Mouse (Mus musculus): ENCODE measurements at regions not wholly inside any gene's neighbourhood (a gene's known extent, or its start where the extent isn't known, plus 50 kb on each side); places are given as distances from the start of the nearest gene placed in this dataset.

- ATAC-seq (ENCODE audit: insufficient number of reproducible peaks, low FRiP score, low TSS enrichment, low read depth): no peak
- H3K36me3 ChIP-seq: no peaks in the 10 kb centered on the region
- H3K27me3 ChIP-seq: no peaks in the 10 kb centered on the region
- no peak overlapping the region for H3K9ac ChIP-seq
- WGBS: 61% methylated on average over 2 of the region's 2 CpGs
- 0 out of 2 replicates have a peak, but pooled peaks cover 4% of the 10 kb centered on the region for H3K4me1 ChIP-seq
- H3K4me3 ChIP-seq: no peak overlapping the region
- no peaks in the 10 kb centered on the region for H3K9me3 ChIP-seq
- no peak overlapping the region for H3K4me2 ChIP-seq
- H3K27ac ChIP-seq: no peak overlapping the region
Measured at GRCm38 (mm10) chr13:71649031-71649430, 314.5 kb downstream of the Irx1 start.

DNA sequence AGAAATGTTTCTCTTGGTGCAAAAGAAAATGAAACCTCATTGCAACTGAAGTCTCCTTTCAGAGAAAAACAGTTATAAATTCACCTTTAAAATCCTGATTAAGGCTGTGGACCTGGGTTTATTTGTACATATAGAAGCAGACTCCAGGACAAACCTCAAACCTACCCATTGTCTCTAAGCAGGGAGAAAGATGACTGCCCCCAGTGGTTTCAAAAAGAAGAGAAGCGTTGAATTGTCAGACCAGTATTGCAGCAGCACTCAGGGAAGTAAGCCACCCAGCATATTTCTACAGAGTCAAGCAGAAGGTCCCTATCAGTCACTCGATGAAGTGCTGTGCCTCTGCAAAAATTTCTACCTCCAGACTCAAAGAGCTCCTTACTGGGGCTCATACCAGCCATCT, 332.1 kb downstream of the Irx1 start:
- WGBS: 68% methylated on average over 2 of the region's 2 CpGs
- no peak for ATAC-seq (ENCODE audit: insufficient number of reproducible peaks, low FRiP score, low TSS enrichment, low read depth)
- 0 out of 2 replicates have a peak, but pooled peaks cover 9% of the 10 kb centered on the region for H3K4me1 ChIP-seq
- no peak overlapping the region for H3K4me3 ChIP-seq
- no peak overlapping the region for H3K4me2 ChIP-seq
- no peaks in the 10 kb centered on the region for H3K9me3 ChIP-seq
- no peak overlapping the region for H3K9ac ChIP-seq
- H3K36me3 ChIP-seq: no peaks in the 10 kb centered on the region
- H3K27ac ChIP-seq: no peak overlapping the region
- H3K27me3 ChIP-seq: 0 out of 2 replicates have a peak, but pooled peaks cover 2% of the 10 kb centered on the region

GRCm38 (mm10) chr13:71617198-71617597, 346.3 kb downstream of the Irx1 start:
- Histone ChIP-seq H3K27me3 (no peaks in the 10 kb centered on the region), H3K27ac (no peak overlapping the region), H3K4me2 (no peak overlapping the region), H3K36me3 (no peaks in the 10 kb centered on the region), H3K9ac (no peak overlapping the region), H3K4me3 (no peak overlapping the region), H3K4me1 (peaks cover 7% of the 10 kb centered on the region; the same call in 1 of the 2 replicates), H3K9me3 (no peaks in the 10 kb centered on the region)
- 14% methylated on average over 2 of the region's 2 CpGs for WGBS
- ATAC-seq (ENCODE audit: insufficient number of reproducible peaks, low FRiP score, low TSS enrichment, low read depth): no peak

DNA sequence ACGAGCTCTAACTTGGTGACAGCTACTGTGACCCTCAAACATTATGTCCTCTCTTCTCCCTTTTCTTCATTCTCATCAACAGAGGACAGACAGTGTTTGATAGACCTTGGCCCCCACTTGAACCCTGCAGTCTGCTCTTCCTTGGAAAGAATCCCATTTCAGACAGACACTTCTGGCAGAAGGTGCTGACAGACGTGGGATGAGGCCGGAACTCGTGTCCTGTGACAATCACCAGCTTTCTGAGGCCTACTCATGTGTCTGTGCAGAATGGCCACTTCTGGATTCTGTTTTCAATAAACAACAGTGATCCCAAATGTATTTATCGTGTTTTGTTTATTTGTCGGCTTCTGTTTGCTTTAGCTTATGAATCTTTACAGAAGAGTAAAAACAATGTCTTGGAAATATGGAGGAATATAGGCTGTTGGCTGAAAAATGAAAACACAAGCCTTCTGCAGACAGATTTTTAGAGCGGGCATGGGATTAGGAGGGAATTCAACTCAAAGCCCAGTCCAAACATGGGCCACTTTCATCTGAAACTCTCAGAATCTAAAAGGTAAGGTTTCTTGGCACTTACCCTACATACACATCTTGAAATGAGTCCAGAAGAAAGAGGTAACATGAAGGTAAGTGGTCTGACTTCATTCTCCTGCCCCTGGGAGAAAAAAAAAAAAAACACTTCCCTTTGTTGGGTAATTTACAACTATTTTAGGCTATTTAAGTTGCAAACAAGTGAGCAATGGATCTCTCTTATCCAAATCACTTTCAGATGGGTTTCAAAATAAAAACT, 350.9 kb downstream of the Irx1 start:
- H3K36me3 ChIP-seq: no peaks in the 10 kb centered on the region
- no peaks in the 10 kb centered on the region for H3K27me3 ChIP-seq
- H3K4me2 ChIP-seq: no peak overlapping the region
- H3K27ac ChIP-seq: no peak overlapping the region
- peaks cover 6% of the 10 kb centered on the region; the same call in 1 of the 2 replicates for H3K4me1 ChIP-seq
- ATAC-seq (ENCODE audit: insufficient number of reproducible peaks, low FRiP score, low TSS enrichment, low read depth): no peak
- H3K9ac ChIP-seq: no peak overlapping the region
- WGBS: 70% methylated on average over 7 of the region's 7 CpGs
- no peaks in the 10 kb centered on the region for H3K9me3 ChIP-seq
- H3K4me3 ChIP-seq: no peak overlapping the region

GRCm38 (mm10) chr13:71582486-71582885, 381.0 kb downstream of the Irx1 start:
- ATAC-seq (ENCODE audit: insufficient number of reproducible peaks, low FRiP score, low TSS enrichment, low read depth): no peak
- Histone ChIP-seq H3K36me3 (no peaks in the 10 kb centered on the region), H3K4me1 (no peaks in the 10 kb centered on the region), H3K4me3 (no peak overlapping the region), H3K27ac (no peak overlapping the region), H3K4me2 (no peak overlapping the region), H3K9me3 (no peaks in the 10 kb centered on the region), H3K27me3 (no peaks in the 10 kb centered on the region), H3K9ac (no peak overlapping the region)
- 41% methylated on average over 4 of the region's 4 CpGs for WGBS

- Histone ChIP-seq H3K27me3 (0 out of 2 replicates have a peak, but pooled peaks cover 4% of the 10 kb centered on the region), H3K4me3 (no peak overlapping the region), H3K27ac (no peak overlapping the region), H3K9ac (no peak overlapping the region), H3K4me1 (peaks cover 6% of the 10 kb centered on the region; the same call in 1 of the 2 replicates), H3K36me3 (no peaks in the 10 kb centered on the region), H3K4me2 (no peak overlapping the region), H3K9me3 (no peaks in the 10 kb centered on the region)
- no peak for ATAC-seq (ENCODE audit: insufficient number of reproducible peaks, low FRiP score, low TSS enrichment, low read depth)
- 42% methylated on average over 6 of the region's 6 CpGs for WGBS
Measured at GRCm38 (mm10) chr13:71565895-71566294, 397.6 kb downstream of the Irx1 start.

- H3K27me3 ChIP-seq: 0 out of 2 replicates have a peak, but pooled peaks cover 4% of the 10 kb centered on the region
- 26% methylated on average over 7 of the region's 7 CpGs for WGBS
- ATAC-seq (ENCODE audit: insufficient number of reproducible peaks, low FRiP score, low TSS enrichment, low read depth): no peak
- H3K9ac ChIP-seq: no peak overlapping the region
- H3K4me1 ChIP-seq: peaks cover 6% of the 10 kb centered on the region; the same call in 1 of the 2 replicates
- no peak overlapping the region for H3K27ac ChIP-seq
- H3K36me3 ChIP-seq: no peaks in the 10 kb centered on the region
- H3K4me3 ChIP-seq: no peak overlapping the region
- no peaks in the 10 kb centered on the region for H3K9me3 ChIP-seq
- H3K4me2 ChIP-seq: no peak overlapping the region
Measured at GRCm38 (mm10) chr13:71565388-71565787, 398.1 kb downstream of the Irx1 start.

- Histone ChIP-seq H3K36me3 (no peaks in the 10 kb centered on the region), H3K4me3 (no peak overlapping the region), H3K27me3 (0 out of 2 replicates have a peak, but pooled peaks cover 4% of the 10 kb centered on the region), H3K9me3 (no peaks in the 10 kb centered on the region), H3K4me2 (no peak overlapping the region), H3K27ac (no peak overlapping the region), H3K9ac (no peak overlapping the region), H3K4me1 (peaks cover 2% of the 10 kb centered on the region; the same call in 1 of the 2 replicates)
- WGBS: 61% methylated on average over 14 of the region's 14 CpGs
- ATAC-seq (ENCODE audit: insufficient number of reproducible peaks, low FRiP score, low TSS enrichment, low read depth): no peak
Measured at GRCm38 (mm10) chr13:71558477-71559215, 404.9 kb downstream of the Irx1 start.

DNA sequence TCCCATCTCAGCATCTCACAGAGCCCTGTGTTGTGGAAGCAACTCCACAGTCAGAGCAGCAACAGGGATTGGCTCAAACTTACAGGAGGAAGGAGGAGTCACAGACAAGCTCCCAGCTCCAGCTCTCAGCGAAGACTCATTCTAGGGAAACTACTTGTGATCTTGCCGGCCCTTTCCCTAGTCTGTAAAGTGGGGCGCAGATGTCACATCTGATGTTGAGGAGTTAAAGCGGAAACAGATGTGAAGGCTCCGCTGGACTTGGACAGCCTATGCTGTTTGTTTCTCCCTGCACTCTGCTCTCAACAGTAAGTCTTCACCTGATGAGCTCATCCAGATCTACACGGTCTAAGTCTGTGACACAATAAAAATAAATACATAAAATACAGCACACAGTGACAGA, 408.1 kb downstream of the Irx1 start:
- no peak overlapping the region for H3K9ac ChIP-seq
- H3K36me3 ChIP-seq: no peaks in the 10 kb centered on the region
- peaks cover 2% of the 10 kb centered on the region; the same call in 1 of the 2 replicates for H3K4me1 ChIP-seq
- no peak overlapping the region for H3K4me2 ChIP-seq
- ATAC-seq (ENCODE audit: insufficient number of reproducible peaks, low FRiP score, low TSS enrichment, low read depth): no peak
- H3K9me3 ChIP-seq: no peaks in the 10 kb centered on the region
- no peak overlapping the region for H3K4me3 ChIP-seq
- WGBS: 38% methylated on average over 6 of the region's 6 CpGs
- H3K27ac ChIP-seq: no peak overlapping the region
- 0 out of 2 replicates have a peak, but pooled peaks cover 4% of the 10 kb centered on the region for H3K27me3 ChIP-seq

DNA sequence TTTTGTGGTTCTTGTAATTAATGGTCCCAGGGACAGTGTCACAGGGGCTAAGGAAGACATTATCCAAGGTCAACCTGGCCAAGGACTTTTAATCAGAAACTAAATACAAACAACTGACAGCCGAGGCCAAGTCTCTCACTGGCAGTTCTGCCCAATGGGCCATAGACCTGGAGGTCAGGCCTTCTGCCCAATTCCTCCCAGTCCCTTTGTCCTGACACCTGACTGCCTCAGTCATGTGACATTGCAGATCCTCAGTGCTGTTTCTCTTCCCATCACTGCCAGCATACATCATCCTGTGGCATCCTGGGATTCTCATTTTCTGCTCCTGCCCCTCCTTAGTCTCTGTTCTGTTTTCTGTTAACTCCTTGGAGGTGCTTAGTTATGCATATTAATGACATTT, 413.4 kb downstream of the Irx1 start:
- Histone ChIP-seq H3K4me2 (no peak overlapping the region), H3K4me1 (peaks cover 4% of the 10 kb centered on the region; the same call in 1 of the 2 replicates), H3K9ac (no peak overlapping the region), H3K27ac (no peak overlapping the region), H3K36me3 (no peaks in the 10 kb centered on the region), H3K4me3 (no peak overlapping the region), H3K27me3 (peaks cover 9% of the 10 kb centered on the region; the same call in 1 of the 2 replicates), H3K9me3 (no peaks in the 10 kb centered on the region)
- no peak for ATAC-seq (ENCODE audit: insufficient number of reproducible peaks, low FRiP score, low TSS enrichment, low read depth)
- WGBS: 20% methylated on average over 1 of the region's 1 CpGs

DNA sequence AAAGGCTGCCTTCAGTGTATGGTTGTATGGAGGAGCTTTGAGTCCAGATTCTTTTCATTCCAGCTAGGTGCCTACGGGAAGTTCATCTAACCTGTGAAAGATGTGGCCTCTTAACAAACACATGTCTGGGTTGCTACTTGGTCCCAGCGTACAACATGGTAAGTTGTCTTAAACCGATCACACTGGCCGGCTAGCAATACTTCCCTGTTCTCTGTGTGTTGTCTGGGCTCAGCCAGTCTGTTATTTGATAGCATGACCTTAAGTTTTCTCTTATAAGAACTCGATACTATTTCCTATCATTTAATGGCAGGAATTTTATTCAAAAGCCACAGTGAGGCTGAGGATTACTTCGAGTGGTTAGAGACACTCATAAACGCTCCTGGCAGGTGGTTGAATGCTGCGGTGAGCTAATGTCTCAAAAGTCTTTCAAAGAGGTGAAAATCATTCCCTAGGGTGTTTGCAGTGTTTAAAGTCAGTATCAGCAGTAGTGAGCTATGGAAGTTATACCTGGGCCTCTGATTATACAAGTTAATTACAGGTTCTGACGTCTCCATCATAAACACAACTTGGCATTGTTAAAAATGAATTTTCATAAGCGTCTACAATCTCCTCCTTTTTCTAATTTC, 414.2 kb downstream of the Irx1 start:
- no peak overlapping the region for H3K27ac ChIP-seq
- WGBS: 36% methylated on average over 10 of the region's 10 CpGs
- H3K4me1 ChIP-seq: peaks cover 4% of the 10 kb centered on the region; the same call in 1 of the 2 replicates
- H3K9ac ChIP-seq: no peak overlapping the region
- no peak overlapping the region for H3K4me2 ChIP-seq
- H3K4me3 ChIP-seq: no peak overlapping the region
- H3K27me3 ChIP-seq: peaks cover 9% of the 10 kb centered on the region; the same call in 1 of the 2 replicates
- ATAC-seq (ENCODE audit: insufficient number of reproducible peaks, low FRiP score, low TSS enrichment, low read depth): no peak
- no peaks in the 10 kb centered on the region for H3K9me3 ChIP-seq
- no peaks in the 10 kb centered on the region for H3K36me3 ChIP-seq

Measured in limb, embryonic 15.5 days (tissue).